Mouse (Mus musculus) heart, adult 2 months (tissue): ENCODE results near the gene Aadacl3.

Experiments
- CTCF ChIP-seq: fragments of 200-600 bp; IDR thresholded peaks from 2 replicates; pipeline ENCODE4 v1.8.1; 2022; ENCODE audit warnings: antibody characterized with exemption, mild to moderate bottlenecking, moderate library complexity
- EP300 ChIP-seq: fragments of 200-500 bp; IDR thresholded peaks from 2 replicates; pipeline ENCODE4 v1.6.1; 2011; ENCODE audit warnings: low read depth, low read length, control low read depth; ENCODE audit not compliant: insufficient read depth
- POLR2A ChIP-seq: fragments of 200-500 bp; IDR thresholded peaks from 2 replicates; pipeline ENCODE4 v1.6.1; 2011; ENCODE audit warnings: mild to moderate bottlenecking, low read depth, low read length, control low read depth; ENCODE audit not compliant: insufficient read depth

DNA sequence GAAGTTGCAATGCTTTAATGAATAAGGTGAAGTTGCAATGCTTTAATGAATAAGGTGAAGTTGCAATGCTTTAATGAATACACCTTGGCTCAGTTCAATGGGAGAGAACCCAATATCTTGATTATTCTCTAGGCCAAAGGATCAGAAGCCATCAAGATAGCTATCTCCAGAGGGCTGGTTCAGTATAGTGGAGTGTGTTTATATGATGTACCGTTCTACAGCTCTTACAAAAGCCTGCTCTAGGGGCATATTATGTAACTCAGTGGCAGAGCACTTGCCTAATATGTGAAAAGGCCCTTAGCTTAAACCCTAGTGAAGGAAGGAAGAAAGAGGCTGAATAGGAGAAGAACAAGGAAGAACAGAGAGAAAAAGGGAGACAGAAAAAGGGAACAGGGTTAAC is 22.0 kb downstream of the Aadacl3 start:
- TF ChIP-seq CTCF (no peak), POLR2A (no peak), EP300 (no peak)
